Mouse (Mus musculus): ENCODE results near the gene Arhgap35.

Arhgap35 gene

GRCm38 (mm10) chr7:16452587-16453073, 162.2 kb downstream of the Arhgap35 start, which contains the start of gene Tmem160:
Gene Tmem160 (plus strand): TSS chr7:16452779.
- Histone ChIP-seq H3K4me3 (replicated peaks; ENCODE audit: low read length) (peak within 1 kb of the TSS; percentile 96), H3K36me3 (ENCODE audit: insufficient read depth, low read length) (peaks cover 15% of the 10 kb centered on the region), H3K4me1 (replicated peaks; ENCODE audit: low read depth, low read length) (peaks cover 46% of the 10 kb centered on the region), H3K9me3 (ENCODE audit: low read length) (no peaks in the 10 kb centered on the region), H3K27me3 (ENCODE audit: insufficient read depth, low read length) (no peaks in the 10 kb centered on the region)
- TF ChIP-seq POU5F1 (IDR thresholded peaks at IDR 0.05; ENCODE audit: borderline replicate concordance, low read length) = no peak
- TF ChIP-seq CTCF (conservative IDR thresholded peaks at IDR 0.05; ENCODE audit: low read length) = no peak
- TF ChIP-seq NANOG (IDR thresholded peaks at IDR 0.05; ENCODE audit: borderline replicate concordance, low read length) = no peak

GRCm38 (mm10) chr7:16451656-16452055, 163.1 kb downstream of the Arhgap35 start:
- no peaks in the 10 kb centered on the region for H3K27me3 ChIP-seq (ENCODE audit: insufficient read depth, low read length)
- H3K9me3 ChIP-seq (ENCODE audit: low read length) = no peaks in the 10 kb centered on the region
- H3K36me3 ChIP-seq (ENCODE audit: insufficient read depth, low read length) = peaks cover 15% of the 10 kb centered on the region
- H3K4me1 ChIP-seq (replicated peaks; ENCODE audit: low read depth, low read length) = peaks cover 39% of the 10 kb centered on the region
- TF ChIP-seq POU5F1 (IDR thresholded peaks at IDR 0.05; ENCODE audit: borderline replicate concordance, low read length) (no peak), NANOG (IDR thresholded peaks at IDR 0.05; ENCODE audit: borderline replicate concordance, low read length) (no peak), CTCF (conservative IDR thresholded peaks at IDR 0.05; ENCODE audit: low read length) (no peak)
- H3K4me3 ChIP-seq (replicated peaks; ENCODE audit: low read length) = no peak overlapping the region

All from E14TG2a.4 (cell line).